Mouse (Mus musculus) neural tube, embryonic 14.5 days (tissue): ENCODE results near the gene Gm8113. TPM values are rescaled to one million over a fixed set of nuclear protein-coding genes. Genes with fewer than 3 reads are reported as not detected.
A peak's percentile ranks its signal among the peaks of the same experiment; 100 is the strongest.
"Not testable (repeated sequence)": the region's sequence is repeated elsewhere in the genome, so short reads cannot be mapped to it uniquely, and the experiment has no call there.

Source experiments
- ATAC-seq: fragments of 200-750 bp; cut with Nextera tagmentation; 2 replicates; pipeline ENCODE4 v1.8.0; 2017; ENCODE audit warnings: low read depth, mild to moderate bottlenecking, moderate TSS enrichment, moderate library complexity
- H3K27ac ChIP-seq: fragments of 300-500 bp; sonication (generic); 2 replicates; pipeline ENCODE4 v1.5.1; 2014; ENCODE audit warnings: low read depth, mild to moderate bottlenecking, control low read depth, low read length, moderate library complexity, mixed read lengths
- H3K27me3 ChIP-seq: fragments of 300-500 bp; sonication (generic); 2 replicates; pipeline ENCODE4 v1.6.1; 2014; ENCODE audit warnings: low read length; ENCODE audit not compliant: control insufficient read depth, insufficient read depth
- H3K36me3 ChIP-seq: fragments of 300-500 bp; sonication (generic); 2 replicates; pipeline ENCODE4 v1.6.1; 2014; ENCODE audit warnings: low read length, mixed read lengths; ENCODE audit not compliant: control insufficient read depth, insufficient read depth
- H3K4me1 ChIP-seq: fragments of 300-500 bp; sonication (generic); 2 replicates; pipeline ENCODE4 v1.6.1; 2014; ENCODE audit warnings: low read length; ENCODE audit not compliant: control insufficient read depth, insufficient read depth
- H3K4me2 ChIP-seq: fragments of 300-500 bp; sonication (generic); 2 replicates; pipeline ENCODE4 v1.6.1; 2014; ENCODE audit warnings: mild to moderate bottlenecking, low read depth, low read length, control low read depth
- H3K4me3 ChIP-seq: fragments of 300-500 bp; sonication (generic); 2 replicates; pipeline ENCODE4 v1.5.1; 2014; ENCODE audit warnings: low read depth, low read length, control low read depth, mixed read lengths
- H3K9ac ChIP-seq: fragments of 300-500 bp; sonication (generic); replicated peaks from 2 replicates; pipeline ENCODE4 v1.6.1; 2014; ENCODE audit warnings: low read depth, mild to moderate bottlenecking, control low read depth, low read length, mixed read lengths
- H3K9me3 ChIP-seq: fragments of 300-500 bp; sonication (generic); 2 replicates; pipeline ENCODE4 v1.6.1; 2016; ENCODE audit warnings: low read length; ENCODE audit not compliant: control insufficient read depth
- WGBS: fragments of 180-500 bp; shearing (Covaris S2); extraction: QIAGEN DNeasy Blood & Tissue Kit; methylation state at CpG from one replicate; pipeline ENCODE4 v1.1.7; 2014; 5-methylcytosine and 5-hydroxymethylcytosine counted together
- polyA plus RNA-seq: library from polyadenylated mRNA; unstranded; fragments of >200 nt; fragmentation: Nextera tagmentation; extraction: Ambion mirVana; gene quantifications from 2 replicates; pipeline ENCODE4 v1.2.1, GENCODE M21; 2014

The Gm8113 gene
- polyA plus RNA-seq, result 7.5 and 7.9 TPM in 2 replicates

DNA sequence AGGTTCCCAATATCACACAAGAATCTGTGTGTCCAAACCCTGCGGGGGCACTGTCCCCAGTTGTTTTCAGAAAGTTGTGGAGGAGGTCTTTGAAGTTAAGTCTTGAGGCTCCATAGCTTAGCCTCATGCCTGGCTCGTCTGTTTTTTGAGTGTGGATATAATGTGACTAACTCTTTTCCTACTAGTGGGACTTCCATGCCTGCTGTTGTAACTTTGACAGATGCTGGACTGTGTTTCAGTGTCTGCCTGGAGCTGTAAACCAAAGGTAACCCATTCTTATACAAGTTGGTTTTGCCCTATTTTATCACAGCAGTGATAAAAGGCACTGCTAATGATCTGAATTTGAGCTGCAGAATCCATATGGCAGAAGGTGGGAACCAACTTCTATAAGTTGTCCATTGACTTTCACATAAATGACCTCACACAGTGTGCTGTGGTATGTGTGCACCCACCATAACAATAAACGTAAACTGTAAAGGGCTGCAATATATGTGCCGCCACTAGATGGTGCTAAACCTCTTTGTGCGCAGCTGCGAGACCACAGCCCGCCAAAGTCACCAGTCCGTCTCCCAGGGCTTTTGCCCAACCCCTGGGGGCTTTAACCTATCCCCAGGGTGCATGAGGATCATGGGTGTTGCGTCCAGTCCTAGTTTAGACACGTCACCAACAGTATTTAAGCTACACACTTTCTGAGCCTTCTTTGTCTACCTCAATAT is at the start of gene Gm8113:
Gm8113 (plus strand) TSS at position 703 of the 716 bp plus-strand sequence.
- 9% methylated on average over 10 of the region's 10 CpGs for WGBS
- H3K4me1 ChIP-seq, H3K36me3 ChIP-seq, H3K27me3 ChIP-seq, H3K9me3 ChIP-seq: not testable (repeated sequence)
- Histone ChIP-seq H3K27ac (peak within 1 kb of the TSS; percentile 65), H3K4me3 (peak within 1 kb of the TSS; percentile 45), H3K4me2 (peak within 1 kb of the TSS; percentile 42), H3K9ac (peak within 1 kb of the TSS; percentile 57)
- peak; percentile 100 for ATAC-seq

DNA sequence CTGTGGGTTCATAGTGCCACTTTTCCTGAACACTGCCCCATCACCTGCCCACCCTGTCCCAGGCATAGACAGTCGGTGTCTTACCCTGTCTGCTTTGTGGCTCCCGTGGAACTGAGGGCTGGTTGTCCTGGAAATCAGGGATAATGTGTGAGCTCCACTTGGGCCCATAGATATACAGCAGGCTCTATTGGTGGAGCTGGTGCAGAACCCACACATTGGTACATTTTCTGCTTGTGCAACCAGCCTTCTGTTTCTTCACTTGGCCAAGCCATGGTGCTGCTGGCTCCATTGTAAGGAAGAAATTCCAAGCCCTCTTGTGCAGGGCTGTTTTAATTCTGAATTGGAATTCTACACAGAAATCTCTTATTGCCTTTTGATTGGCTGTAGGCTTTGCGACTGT is 49.8 kb upstream of the Gm8113 start, which contains the start of gene Ear1:
Ear1 (minus strand) TSS at position 101 of the 400 bp plus-strand sequence.
- H3K27me3 ChIP-seq, H3K9ac ChIP-seq, H3K4me2 ChIP-seq, H3K4me3 ChIP-seq, H3K4me1 ChIP-seq, H3K27ac ChIP-seq, H3K9me3 ChIP-seq, H3K36me3 ChIP-seq, ATAC-seq: not testable (repeated sequence)
- 85% methylated on average over 2 of the region's 3 CpGs for WGBS

GRCm38 (mm10) chr14:43877789-43878188 is 47.4 kb upstream of the Gm8113 start:
- H3K9me3 ChIP-seq, H3K27me3 ChIP-seq, H3K4me1 ChIP-seq, ATAC-seq, H3K9ac ChIP-seq, H3K36me3 ChIP-seq, H3K4me2 ChIP-seq, H3K27ac ChIP-seq, H3K4me3 ChIP-seq: not testable (repeated sequence)
- WGBS, result 63% methylated on average over 1 of the region's 2 CpGs

GRCm38 (mm10) chr14:43879966-43880545 is 45.1 kb upstream of the Gm8113 start:
- WGBS, result 89% methylated on average over 5 of the region's 5 CpGs
- not testable (repeated sequence) for ATAC-seq

GRCm38 (mm10) chr14:43886235-43886634 is 39.0 kb upstream of the Gm8113 start:
- ATAC-seq, H3K4me3 ChIP-seq, H3K4me2 ChIP-seq, H3K9me3 ChIP-seq, H3K36me3 ChIP-seq, H3K27ac ChIP-seq, H3K27me3 ChIP-seq, H3K9ac ChIP-seq, H3K4me1 ChIP-seq: not testable (repeated sequence)
- 68% methylated on average over 1 of the region's 1 CpGs for WGBS

More at GRCm38 (mm10) chr14:43879966-43880545, 45.1 kb upstream of the Gm8113 start:
- H3K36me3 ChIP-seq, H3K4me1 ChIP-seq, H3K9ac ChIP-seq, H3K27ac ChIP-seq, H3K4me2 ChIP-seq, H3K4me3 ChIP-seq, H3K9me3 ChIP-seq, H3K27me3 ChIP-seq: not testable (repeated sequence)

GRCm38 (mm10) chr14:43891288-43891687 is 33.9 kb upstream of the Gm8113 start:
- not testable (repeated sequence) for H3K4me1 ChIP-seq, H3K9ac ChIP-seq, ATAC-seq, H3K27me3 ChIP-seq, H3K9me3 ChIP-seq, H3K4me3 ChIP-seq, H3K27ac ChIP-seq, H3K4me2 ChIP-seq, H3K36me3 ChIP-seq
- 100% methylated on average over 1 of the region's 1 CpGs for whole genome bisulfite sequencing

DNA sequence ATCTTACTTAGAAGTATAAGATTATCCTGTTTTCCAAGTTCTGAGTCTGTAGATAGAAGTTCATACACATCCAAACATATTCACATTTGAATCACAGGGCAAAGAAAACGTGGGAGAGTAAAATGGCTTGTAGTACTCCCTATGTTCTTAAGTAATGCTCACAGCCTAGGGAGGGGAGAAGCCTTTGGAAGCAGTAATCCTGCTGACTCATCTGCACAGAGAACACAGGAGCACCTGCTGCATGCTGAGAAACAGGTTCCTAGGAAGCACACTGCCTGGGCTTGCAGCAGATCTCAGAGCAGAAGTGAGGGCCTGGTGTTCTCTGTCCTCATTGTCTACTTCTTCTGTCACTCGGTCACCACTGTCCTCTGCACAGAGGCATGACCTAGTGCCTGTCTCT is 29.8 kb upstream of the Gm8113 start:
- not testable (repeated sequence) for H3K36me3 ChIP-seq, H3K27me3 ChIP-seq, ATAC-seq, H3K27ac ChIP-seq, H3K4me3 ChIP-seq, H3K9me3 ChIP-seq, H3K4me1 ChIP-seq, H3K9ac ChIP-seq, H3K4me2 ChIP-seq
- WGBS, result 44% methylated on average over 1 of the region's 2 CpGs

GRCm38 (mm10) chr14:43898577-43898976 is 26.6 kb upstream of the Gm8113 start:
- ATAC-seq, H3K36me3 ChIP-seq, H3K27me3 ChIP-seq, H3K4me2 ChIP-seq, H3K9me3 ChIP-seq, H3K9ac ChIP-seq, H3K27ac ChIP-seq, H3K4me3 ChIP-seq, H3K4me1 ChIP-seq: not testable (repeated sequence)
- WGBS, result 91% methylated on average over 3 of the region's 3 CpGs

DNA sequence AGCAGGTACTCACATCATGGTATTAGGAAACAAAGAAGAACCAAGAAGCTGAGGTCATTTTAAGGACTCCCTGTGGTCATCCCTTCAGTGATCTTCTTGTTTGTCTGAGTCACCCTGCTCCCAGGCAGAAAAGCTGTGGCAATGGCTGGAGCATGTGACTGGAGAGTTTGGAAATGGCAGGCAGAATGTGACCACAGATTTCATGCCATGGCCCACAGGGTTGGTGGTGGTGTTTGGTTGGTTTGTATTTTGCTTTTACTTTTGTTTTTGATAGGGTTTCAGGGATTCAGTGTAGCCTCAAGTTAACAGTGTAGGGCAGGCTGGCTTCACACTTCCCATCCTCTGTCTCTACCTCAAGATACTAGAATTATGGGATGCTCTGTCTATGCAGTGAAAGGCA is 7.0 kb upstream of the Gm8113 start:
- not testable (repeated sequence) for H3K9me3 ChIP-seq, H3K4me3 ChIP-seq, H3K27me3 ChIP-seq, H3K4me1 ChIP-seq, ATAC-seq, H3K36me3 ChIP-seq, H3K9ac ChIP-seq, H3K4me2 ChIP-seq, H3K27ac ChIP-seq
